ENCODE assay signal across 7 mouse cellular contexts in genomic region chr13:65420201-65420600, GRCm38 (mm10).
DNase-seq lines count a peak whose midpoint lies in the region; ATAC-seq and TF ChIP-seq lines count a peak whose summit lies in the region.
"Not testable (repeated sequence)": the region's sequence is repeated elsewhere in the genome, so short reads cannot be mapped to it uniquely, and the experiment has no call there.

No protein-coding gene starts in this region.

- not testable (repeated sequence) for H3K9me3 ChIP-seq in forebrain, embryonic 10.5 days; intestine, postnatal 0 days (ENCODE audit: control insufficient read depth); limb, embryonic 15.5 days; midbrain, embryonic 11.5 days (ENCODE audit: control insufficient read depth, low read length); stomach, embryonic 15.5 days

- not testable (repeated sequence) for H3K4me1 ChIP-seq in forebrain, embryonic 10.5 days; intestine, postnatal 0 days (replicated peaks; ENCODE audit: control insufficient read depth, insufficient read depth, low read length); limb, embryonic 15.5 days; midbrain, embryonic 11.5 days (ENCODE audit: control insufficient read depth, insufficient read depth, low read length); stomach, embryonic 15.5 days

- H3K36me3 ChIP-seq in forebrain, embryonic 10.5 days (replicated peaks); intestine, postnatal 0 days (ENCODE audit: control insufficient read depth, insufficient read depth); limb, embryonic 15.5 days; midbrain, embryonic 11.5 days (ENCODE audit: control insufficient read depth, insufficient read depth, low read length); stomach, embryonic 15.5 days: not testable (repeated sequence)

- WGBS in forebrain, embryonic 10.5 days = 10% methylated on average over 27 of the region's 28 CpGs
- WGBS in intestine, postnatal 0 days = 7% methylated on average over 25 of the region's 28 CpGs
- 5% methylated on average over 27 of the region's 28 CpGs for WGBS in limb, embryonic 15.5 days
- 6% methylated on average over 18 of the region's 28 CpGs for WGBS in midbrain, embryonic 11.5 days
- 6% methylated on average over 27 of the region's 28 CpGs for WGBS in stomach, embryonic 15.5 days

- H3K4me3 ChIP-seq in forebrain, embryonic 10.5 days = peak overlapping the region; percentile 33
- H3K4me3 ChIP-seq in intestine, postnatal 0 days (ENCODE audit: low read depth, low read length); limb, embryonic 15.5 days; midbrain, embryonic 11.5 days (ENCODE audit: low read depth, low read length): not testable (repeated sequence)
- H3K4me3 ChIP-seq in stomach, embryonic 15.5 days (replicated peaks) = peak overlapping the region; percentile 19; the same call in 1 of the 2 replicates

- not testable (repeated sequence) for H3K9ac ChIP-seq in intestine, postnatal 0 days (ENCODE audit: low read depth, low read length); limb, embryonic 15.5 days; midbrain, embryonic 11.5 days (ENCODE audit: low read length); stomach, embryonic 15.5 days

- TF ChIP-seq CTCF in intestine, postnatal 0 days (IDR thresholded peaks at IDR 0.05; ENCODE audit: low read depth) = not testable (repeated sequence)

- peak overlapping the region; percentile 44 for H3K4me2 ChIP-seq in intestine, postnatal 0 days (replicated peaks; ENCODE audit: low read depth)
- H3K4me2 ChIP-seq in limb, embryonic 15.5 days = peak overlapping the region; percentile 26; the same call in 1 of the 2 replicates
- not testable (repeated sequence) for H3K4me2 ChIP-seq in midbrain, embryonic 11.5 days
- H3K4me2 ChIP-seq in stomach, embryonic 15.5 days = peak overlapping the region; percentile 39

- not testable (repeated sequence) for ATAC-seq in intestine, postnatal 0 days; limb, embryonic 15.5 days (ENCODE audit: insufficient number of reproducible peaks, low FRiP score, low TSS enrichment, low read depth); midbrain, embryonic 11.5 days (ENCODE audit: low FRiP score); stomach, embryonic 15.5 days (ENCODE audit: insufficient read depth, low FRiP score, low read depth)

- peak; percentile 3 for DNase-seq in adrenal gland, adult 2 months
- DNase-seq in forebrain, embryonic 10.5 days (ENCODE audit: extremely low spot score, low spot score) = peak; percentile 11
- DNase-seq in heart, postnatal 4 days = peak; percentile 5
- DNase-seq in midbrain, embryonic 11.5 days (ENCODE audit: low spot score, missing footprints) = peak; percentile 49

- H3K27me3 ChIP-seq in forebrain, embryonic 10.5 days (ENCODE audit: poor library complexity, severe bottlenecking); intestine, postnatal 0 days (replicated peaks; ENCODE audit: control insufficient read depth, insufficient read depth, low read length); limb, embryonic 15.5 days; midbrain, embryonic 11.5 days (ENCODE audit: control insufficient read depth, insufficient read depth, low read length); stomach, embryonic 15.5 days (replicated peaks): not testable (repeated sequence)

- H3K27ac ChIP-seq in forebrain, embryonic 10.5 days; intestine, postnatal 0 days (ENCODE audit: low read depth, low read length); limb, embryonic 15.5 days; midbrain, embryonic 11.5 days (ENCODE audit: low read depth, low read length); stomach, embryonic 15.5 days: not testable (repeated sequence)
